Mouse (Mus musculus) ovary, postnatal 36 days (tissue): ENCODE results near the gene Srsf9.

ENCODE experiments used
- DNase-seq: peaks from one replicate; pipeline ENCODE4 v3.0.0; 2022; ENCODE audit warnings: low spot score, mixed read lengths

Gene Srsf9

DNA sequence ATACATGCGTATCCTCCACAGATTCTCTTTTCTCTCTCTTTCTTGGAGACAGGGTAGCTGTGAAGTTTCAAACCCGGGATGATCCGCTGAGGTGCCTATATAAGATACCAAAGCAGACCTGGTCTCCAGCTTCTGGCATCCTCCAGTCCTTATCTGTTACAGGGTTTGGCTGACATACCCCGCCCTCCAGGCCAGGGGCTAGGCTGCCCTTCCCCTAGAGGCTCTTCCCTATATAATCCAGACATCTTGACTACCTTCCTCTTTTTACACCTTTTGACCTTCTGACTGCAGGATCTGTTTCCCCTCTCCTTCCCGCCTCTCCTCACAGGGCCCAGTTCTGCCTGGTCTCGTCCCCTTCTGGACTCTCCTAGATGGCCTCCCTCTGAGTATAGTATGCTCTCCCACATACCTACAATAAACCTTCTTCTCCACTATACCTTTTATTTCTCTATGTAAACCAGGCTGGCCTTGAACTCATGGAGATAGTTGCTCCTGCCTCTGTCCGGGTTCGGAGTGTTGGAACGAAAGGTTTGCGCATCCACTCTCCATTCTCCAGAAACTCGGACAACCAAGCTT is 633 bp upstream of the Srsf9 start:
- no peak for DNase-seq

DNA sequence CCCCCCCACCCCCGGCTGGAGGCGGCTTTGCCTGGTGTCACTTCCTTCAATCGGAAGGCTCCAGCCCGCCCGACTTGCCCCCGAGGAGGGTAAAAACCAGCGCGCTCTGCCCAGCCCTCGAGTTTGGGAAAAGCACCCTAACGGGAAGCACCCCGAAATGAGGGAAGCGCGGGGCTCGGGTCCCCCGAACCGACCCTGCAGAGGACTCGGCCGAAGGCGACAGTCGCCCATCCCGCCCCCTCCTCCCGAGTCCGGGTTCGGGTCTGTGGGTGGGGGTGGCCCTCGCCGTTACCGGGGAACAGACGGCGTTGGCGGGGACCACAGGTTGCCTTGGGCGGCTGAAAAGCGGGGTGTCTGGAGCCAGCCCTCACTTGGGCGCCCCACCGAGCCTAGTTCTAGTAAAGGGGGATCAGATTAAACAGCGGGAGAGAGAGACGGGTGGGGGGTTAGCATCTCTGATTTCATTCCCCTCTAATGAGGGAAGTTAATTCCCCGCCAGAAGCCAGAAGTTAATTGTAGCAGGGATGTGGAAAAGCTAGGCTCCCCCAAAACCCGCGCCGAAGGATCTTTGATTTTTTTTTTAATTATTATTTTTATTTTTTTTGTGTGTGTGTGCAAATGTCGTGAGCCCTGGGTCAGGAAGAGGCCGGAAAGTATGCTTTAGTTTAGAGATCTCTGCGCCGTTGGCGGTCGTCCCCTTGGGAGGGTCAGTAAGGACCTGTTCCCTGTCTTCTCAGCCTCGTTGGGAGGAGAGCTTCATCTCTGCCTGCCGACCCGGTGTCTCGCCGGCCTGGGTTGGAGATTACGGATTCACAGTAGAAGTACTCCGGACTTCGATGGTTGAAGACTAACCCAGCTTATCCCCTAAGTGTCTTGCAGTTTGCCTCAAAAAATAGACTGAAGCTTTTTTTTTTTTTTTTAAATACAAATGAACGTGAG is 902 bp downstream of the Srsf9 start:
- DNase-seq, result peak; percentile 41

DNA sequence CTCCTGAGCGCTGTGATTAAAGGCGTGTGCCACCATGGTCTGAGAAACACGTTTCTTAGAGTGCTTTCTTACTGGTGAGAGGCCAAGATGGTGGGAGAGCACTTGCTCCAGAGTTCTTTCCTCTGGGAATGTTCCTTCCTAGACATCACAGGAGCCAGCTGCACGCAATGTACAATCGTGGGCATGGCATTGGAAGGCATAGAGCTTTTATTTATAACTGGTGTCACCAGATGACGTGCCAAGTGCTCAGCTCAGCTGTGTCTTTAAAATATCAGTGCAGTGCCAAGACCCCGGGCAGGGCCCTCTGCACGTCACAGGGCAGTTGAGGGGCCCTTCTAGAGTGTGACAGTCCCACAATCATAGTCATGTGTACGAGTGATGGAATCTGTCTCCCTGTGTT is 4.0 kb downstream of the Srsf9 start:
- no peak for DNase-seq

DNA sequence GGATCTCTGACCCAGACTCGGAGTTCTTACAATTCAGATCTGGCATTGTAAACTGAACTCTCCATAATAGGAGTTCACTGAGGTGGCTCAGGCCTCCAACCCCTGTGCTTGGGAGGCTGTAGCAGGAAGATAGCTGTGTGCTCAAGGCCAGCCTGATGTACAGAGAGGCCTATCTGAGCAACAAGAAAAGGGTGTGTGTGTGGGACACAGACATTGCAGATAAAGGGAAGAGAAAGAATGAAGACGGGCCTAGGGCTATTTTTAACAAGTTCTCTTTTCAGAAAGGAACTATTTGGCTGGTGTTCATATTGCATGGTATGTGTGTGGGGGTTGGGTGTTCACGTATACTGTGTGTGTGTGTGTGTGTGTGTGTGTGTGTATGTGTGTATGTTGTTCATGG is 6.6 kb downstream of the Srsf9 start:
- no peak for DNase-seq

DNA sequence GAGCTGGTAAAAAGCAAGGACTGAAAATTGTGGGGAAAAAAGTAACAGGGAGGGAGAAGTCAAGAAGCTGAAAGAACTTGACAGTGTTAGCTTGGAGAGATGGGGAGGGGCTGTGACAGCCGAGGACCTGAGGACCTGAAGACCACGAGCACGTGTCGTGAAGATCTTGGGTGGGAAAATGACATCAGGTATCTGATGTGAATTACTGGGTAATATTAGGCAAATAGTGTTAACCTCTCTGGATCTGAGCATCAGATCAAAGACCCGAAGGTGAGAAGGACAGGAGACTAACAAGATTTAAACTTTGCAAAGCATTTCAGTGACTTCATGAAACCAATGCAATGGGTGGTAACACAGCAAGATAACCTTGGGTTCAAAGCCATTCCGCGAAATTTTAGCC is 13.0 kb downstream of the Srsf9 start:
- no peak for DNase-seq

DNA sequence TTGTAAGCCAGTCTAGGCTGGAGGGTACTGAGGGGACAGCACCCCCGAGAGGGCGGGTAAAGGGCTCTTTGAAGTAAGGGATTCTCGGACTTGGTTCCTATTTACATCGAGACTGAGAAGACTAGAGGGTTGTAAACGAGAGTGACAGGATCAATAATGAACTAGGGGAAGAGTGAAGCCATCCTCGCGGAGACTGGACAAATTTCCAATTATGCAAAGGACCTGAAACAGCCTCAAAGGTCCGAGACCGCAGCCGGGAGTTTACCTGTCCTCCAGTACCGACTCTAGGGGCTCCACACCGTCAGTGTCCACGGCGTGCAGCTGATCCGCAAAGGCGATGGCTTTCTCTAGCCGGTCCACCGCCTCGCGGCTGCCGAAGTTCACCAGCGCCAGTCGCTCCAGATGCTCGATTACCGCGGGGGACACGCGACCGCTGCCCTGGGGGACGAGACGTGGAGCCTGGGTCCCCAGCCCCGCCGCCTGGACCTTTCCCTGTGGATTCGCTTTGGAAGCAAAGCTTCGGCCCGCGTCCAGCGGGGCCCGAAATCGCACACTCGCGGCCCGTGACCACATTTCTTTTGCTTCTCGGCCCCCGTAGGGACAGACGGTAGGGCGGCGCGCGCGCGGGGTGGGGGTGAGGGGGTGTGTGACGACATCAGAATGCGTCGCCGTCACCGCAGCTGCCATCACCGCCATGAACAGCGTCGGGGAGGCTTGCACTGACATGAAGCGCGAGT is 13.8 kb downstream of the Srsf9 start, which contains the start of the genes Gatc and Triap1:
Gatc (minus strand) TSS at position 602 of the 737 bp plus-strand sequence.
Triap1 (plus strand) TSS at position 649 of the 737 bp plus-strand sequence.
- peak; percentile 87 for DNase-seq

DNA sequence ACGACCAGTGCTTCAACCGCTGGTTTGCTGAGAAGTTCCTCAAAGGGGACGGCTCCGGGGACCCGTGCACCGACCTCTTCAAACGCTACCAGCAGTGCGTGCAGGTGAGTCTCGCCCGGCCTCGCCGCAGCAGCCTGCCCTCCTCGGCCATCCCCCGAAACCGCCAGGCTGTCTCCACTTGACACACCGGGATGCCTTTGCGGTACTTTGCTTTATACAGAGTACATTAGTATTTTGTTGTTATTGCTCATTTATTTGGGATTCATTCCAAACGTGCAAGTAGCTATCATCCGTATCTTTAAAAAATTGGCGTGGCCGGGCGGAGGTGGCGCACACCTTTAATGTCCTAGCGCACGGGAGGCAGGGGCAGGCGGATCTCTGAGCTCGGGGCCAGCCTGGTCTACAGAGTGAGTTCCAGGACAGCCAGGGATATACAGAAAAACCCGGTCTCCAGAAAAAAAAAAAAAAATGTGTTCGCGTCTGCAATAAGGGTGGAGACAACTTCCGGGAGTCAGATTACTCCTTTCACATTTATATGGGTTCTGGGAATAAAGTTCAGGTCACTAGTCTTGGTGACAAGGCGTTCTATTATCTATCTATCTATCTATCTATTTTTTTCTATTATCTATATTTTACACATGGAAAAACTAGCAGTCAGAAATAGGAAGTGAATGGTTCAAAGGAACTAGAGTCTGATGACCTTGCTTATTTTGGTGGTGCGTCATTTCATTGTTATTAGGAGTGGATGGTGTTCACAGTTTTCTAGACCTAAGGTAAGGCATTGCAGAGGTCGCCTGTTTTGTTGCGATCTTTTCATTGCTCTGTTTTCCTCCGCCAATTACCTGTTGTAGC is 14.6 kb downstream of the Srsf9 start:
- DNase-seq, result no peak

DNA sequence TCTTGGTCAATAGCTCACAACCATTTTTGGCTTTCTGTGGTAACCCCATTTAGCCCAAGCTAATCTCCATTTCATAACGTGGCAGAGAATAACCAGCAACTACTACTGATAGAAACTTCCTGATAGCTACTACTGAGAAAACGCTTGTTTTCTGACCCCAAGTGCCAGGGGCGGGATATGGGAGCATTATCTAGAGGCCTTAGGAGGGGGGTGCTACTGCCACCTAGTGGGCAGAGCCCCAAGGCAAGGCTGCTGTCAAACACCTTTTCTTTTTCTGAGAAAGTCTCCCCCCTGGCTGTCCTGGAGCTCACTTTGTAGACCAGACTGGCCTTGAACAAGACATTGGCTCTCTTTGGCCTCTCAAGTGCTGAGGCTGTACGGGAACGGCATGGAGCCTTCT is 20.6 kb downstream of the Srsf9 start:
- peak; percentile 81 for DNase-seq

DNA sequence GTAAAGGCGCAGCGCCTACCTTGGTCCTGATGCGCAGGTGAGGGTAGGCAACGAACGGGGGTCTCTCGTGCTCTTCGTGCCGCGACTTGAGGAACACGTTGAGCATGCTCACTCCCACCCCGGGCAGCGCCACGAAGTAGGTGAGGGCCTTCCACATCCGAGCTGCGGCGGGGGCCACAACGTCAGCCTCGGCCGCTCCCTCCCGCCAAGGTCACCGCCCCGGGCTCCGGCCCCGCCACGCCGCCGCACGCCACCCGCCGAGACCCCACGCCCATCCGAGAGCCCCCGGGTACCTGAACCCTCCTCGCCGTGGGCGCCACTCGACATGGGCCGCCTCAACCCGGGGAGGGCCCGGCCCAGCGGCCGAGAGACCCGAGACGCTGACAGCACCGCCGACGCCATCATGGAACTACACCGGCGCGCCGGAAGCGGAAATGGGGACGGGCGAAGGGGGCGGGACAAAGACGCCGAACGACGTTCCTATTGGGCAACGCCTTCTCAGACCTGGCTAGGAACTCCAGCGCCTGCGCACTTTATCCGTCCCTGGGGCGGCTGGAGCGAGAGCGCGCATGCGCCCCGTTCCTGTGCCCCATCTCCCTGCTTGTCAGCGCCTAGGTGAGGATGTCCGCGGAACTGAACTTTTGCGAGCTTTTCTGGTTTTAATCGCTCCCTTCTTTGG is 21.7 kb downstream of the Srsf9 start, which contains the start of gene Cox6a1:
Cox6a1 (minus strand) TSS at position 436 of the 679 bp plus-strand sequence.
- DNase-seq, result peak; percentile 98

DNA sequence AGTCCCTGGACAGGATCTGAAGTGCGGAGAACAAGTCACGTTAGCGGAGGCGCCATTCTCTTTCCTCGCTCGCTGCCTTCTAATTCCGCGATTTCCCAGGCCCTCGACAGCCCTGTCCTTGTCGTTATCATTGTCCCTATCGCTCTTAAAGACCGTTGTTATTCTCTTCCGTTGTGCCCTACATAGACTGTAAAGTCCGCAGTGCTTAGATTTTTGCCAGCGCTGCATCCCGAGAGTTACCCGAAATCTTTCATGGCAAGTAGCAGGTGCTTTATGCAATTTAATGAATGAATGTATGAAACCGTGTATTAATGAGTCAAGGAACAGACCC is 22.2 kb downstream of the Srsf9 start:
- DNase-seq, result no peak

DNA sequence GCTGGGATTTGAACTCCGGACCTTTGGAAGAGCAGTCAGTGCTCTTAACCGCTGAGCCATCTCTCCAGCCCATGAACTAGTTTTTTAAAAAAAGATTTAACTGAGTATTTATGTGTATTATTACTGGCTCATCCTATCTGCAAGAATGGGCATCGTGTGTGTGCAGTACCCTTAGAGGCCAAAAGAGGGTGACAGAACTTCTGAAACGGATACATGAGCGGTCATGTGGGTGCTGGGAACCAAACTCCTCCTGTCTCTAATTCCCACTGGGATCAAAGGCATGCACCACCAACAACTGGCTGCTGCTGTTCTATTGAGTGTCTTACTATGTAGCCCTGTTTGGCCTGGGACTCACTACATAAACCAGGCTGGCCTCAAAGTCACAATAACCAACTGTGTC is 24.4 kb downstream of the Srsf9 start:
- DNase-seq, result no peak

DNA sequence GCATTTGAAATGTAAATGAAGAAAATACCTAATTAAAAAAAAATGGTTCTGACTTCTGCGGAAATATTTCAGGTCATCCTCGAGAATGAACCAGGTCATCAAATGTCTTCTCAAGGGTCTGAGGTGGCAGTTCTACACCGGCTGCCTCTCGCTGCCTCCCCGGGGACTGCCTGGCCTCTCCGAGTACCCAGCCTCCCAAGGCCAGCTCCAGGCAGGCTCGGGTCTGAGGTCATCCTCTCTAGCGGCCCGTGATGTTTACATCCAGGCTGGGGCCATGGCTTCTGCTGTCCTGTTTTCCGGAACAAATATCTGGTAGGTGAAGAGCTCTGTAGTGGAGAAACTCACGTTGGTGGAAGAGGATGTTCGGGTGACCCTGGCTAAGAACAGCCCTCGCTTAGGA is 28.1 kb downstream of the Srsf9 start:
- no peak for DNase-seq

DNA sequence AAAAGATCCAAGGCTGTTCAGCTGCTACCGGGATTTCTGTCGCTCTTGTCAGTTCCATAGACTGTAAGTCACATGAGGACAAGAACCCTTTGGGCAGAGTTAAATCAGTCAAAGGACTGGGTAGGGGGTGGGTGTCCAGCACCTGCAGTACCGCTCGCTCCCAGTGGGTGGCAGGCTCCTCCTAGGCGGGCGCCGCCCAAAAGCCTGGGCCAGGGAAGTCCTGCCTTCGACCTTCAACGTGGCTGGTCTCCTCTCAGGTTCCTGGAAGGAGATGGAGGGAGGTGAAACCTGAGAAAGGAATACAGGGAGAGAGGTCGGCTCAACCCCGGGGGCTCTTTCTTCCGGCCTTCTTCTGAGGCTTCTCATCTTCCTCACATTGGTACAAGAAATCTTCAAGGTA is 31.9 kb downstream of the Srsf9 start:
- DNase-seq, result peak; percentile 87

DNA sequence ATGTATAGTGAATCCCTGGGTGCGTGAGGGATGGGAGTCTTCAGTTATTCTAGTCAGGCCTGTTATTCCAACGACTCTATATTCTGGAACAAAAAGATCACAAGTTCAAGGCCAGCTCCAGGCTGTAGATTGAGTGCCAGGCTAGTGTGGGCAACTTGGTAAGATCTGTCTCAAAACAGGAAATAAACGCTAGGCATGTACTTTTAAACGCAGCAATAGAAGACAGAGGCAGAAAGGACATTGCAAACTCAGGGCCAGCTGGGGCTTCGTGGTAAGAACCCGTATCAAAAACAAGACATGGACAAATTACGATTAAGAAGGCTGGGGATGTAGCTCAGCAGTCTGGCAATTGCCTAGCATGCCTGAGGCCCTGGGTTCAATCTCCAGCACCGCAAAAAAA is 32.5 kb downstream of the Srsf9 start:
- DNase-seq, result no peak

DNA sequence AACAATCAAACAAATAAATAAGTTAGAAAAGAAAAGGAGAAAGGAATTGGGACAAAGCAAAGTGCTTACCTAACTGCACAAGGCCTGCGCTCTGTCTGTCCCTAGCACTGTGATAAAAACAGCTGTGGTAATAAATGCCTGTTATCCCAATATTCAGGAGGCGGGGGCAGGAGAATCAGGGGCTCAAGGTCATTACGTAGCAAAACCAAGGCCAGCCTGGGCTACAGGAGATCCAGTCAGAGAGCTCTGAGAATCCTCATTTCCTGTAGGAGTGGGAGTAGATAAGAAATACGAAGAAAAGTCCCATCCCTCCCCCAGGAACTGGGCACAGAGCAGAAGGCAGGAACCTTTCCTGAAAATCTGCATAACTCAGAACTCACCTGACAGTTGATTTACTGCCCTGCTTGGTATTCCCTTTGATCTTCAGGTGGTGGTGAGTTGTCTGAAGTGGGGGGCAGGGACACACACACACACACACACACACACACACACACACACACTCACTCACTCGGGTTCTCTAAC is 32.9 kb downstream of the Srsf9 start:
- peak; percentile 30 for DNase-seq

DNA sequence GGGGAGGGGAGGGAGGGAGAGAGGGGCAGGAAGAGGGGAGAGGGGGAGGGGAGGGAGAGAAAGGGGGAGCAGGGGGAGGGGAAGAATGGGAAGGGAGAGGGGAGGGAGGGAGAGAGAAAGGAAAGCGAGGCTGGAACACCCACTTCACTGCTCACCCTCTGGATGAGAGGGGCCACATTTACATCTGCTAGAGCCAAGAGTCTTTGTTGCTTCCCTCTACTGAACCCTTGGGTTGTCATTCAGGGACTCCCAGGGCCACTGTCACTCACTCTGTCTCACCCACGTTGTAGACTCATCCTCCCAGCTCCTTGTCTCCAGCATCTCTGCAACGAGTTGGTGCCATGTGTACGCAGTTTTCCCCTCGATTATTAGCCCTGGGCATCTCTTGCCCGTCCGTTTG is 35.2 kb downstream of the Srsf9 start:
- no peak for DNase-seq

DNA sequence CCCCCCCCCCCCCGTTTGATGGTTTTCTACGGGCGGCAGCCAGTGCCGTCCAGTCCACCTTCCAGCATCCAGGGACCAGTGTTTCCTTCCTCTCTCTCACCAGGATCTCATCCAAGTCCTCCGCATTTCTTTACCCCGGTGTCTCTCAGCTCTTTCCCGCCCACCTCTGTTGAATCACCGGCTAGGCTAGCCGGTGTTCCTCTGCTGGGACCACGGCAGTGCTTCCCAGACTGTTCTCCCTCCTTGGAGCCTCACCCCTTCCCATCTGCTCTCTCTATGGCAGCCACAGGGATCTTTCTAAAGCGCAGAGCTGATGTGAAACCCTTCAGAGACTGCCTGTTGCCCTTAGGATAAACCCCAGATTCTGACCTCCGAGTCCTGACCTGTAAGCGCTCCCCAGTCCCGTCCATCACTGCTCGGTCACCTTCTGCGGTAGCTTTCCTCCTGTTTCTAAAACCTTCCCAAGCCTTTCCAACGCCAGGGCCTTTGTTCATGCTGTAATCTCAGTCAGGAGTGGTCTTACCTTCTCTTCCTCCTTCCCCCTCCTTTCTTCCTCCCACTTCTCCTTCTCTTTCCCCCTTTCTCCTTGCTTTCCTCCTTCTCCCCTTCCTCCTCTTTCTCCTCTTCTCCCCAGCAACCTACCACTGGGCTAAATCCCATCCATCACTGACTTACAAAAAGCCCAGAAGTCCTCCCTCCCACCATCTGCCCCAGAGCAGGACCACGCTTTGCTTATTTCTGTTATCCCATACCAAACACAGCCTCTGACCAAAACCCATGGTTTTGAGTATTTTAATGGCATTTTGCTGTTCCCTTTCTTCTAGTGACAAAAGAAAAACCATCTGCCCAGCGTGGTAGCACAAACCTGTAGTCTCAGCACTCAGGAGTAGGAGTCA is 36.1 kb downstream of the Srsf9 start:
- DNase-seq, result no peak

DNA sequence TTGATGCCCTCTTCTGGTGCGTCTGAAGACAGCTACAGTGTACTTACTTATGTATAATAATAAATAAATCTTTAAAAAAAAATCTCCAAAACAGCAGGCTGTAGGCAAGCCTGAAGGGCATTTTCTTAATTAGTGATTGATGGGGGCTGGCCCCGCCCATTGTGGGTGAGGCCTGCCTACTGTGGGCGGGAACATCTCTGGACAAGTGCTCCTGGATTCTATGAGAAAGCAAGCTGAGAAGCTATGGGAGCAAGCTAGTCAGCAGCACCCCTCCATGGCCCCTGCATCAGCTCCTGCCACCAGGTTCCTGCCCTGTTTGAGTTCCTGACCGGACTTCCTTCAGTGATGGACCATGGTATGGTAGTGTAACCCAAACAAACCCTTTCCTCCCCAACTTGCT is 37.8 kb downstream of the Srsf9 start:
- no peak for DNase-seq

DNA sequence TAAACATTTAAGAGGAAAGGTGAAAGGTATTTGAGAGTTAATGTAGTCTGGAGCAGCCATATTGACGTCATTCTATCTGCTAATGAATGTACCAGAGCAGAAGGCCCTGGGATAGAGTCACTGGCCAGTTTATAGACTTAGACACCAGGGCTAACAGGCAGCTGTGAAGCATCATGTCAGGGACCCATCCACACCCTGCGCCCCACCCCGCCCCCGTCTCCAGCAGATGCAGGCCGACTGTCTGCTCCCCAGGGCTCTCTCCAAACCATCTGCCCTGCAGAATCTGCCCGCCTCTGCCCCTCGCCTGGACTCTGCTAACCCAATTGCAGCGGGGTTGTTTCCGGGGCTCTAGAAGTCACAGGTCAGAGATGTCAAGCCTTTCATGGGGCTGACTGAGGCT is 44.8 kb downstream of the Srsf9 start:
- DNase-seq, result no peak
